Mouse (Mus musculus): ENCODE data around the gene Zbtb49. TPM values are rescaled to one million over a fixed set of nuclear protein-coding genes. Genes with fewer than 3 reads are reported as not detected.
A peak's percentile ranks its signal among the peaks of the same experiment; 100 is the strongest.

Gene Zbtb49
- polyA plus RNA-seq, 1 experiment from 2014 or later = 21.2 TPM

DNA sequence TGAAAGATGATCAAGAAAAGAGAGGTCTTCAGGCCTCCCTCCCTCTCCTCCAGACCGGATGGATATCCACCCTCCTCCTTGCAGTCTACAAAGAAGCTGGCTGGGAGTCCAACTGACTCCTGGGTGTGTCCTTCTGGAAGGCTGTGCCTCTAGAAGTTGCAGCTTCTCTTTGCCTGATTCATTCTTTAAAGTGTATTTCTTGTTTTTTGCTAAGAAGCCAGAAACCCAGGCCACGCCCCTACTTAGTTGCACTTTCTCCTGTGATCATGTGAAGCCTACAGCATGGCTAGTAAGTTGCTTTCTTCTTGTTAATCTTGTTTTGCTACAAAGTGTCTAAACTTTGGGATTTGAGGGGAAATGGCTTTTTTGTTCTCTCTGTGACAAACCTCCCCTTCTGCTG lies 33.3 kb downstream of the Zbtb49 start:
- H3K4me1 ChIP-seq = no peaks in the 10 kb centered on the region
- H3K4me2 ChIP-seq = no peak overlapping the region
- no peak overlapping the region for H3K4me3 ChIP-seq
- H3K36me3 ChIP-seq (ENCODE audit: poor library complexity, severe bottlenecking) = no peaks in the 10 kb centered on the region
- 91% methylated on average over 2 of the region's 2 CpGs for WGBS
- H3K27ac ChIP-seq = no peak overlapping the region
- no peaks in the 10 kb centered on the region; the same call in 1 of the 2 replicates for H3K9me3 ChIP-seq (replicated peaks)
- H3K9ac ChIP-seq = no peak overlapping the region
- H3K27me3 ChIP-seq = no peaks in the 10 kb centered on the region
- no peak for ATAC-seq

DNA sequence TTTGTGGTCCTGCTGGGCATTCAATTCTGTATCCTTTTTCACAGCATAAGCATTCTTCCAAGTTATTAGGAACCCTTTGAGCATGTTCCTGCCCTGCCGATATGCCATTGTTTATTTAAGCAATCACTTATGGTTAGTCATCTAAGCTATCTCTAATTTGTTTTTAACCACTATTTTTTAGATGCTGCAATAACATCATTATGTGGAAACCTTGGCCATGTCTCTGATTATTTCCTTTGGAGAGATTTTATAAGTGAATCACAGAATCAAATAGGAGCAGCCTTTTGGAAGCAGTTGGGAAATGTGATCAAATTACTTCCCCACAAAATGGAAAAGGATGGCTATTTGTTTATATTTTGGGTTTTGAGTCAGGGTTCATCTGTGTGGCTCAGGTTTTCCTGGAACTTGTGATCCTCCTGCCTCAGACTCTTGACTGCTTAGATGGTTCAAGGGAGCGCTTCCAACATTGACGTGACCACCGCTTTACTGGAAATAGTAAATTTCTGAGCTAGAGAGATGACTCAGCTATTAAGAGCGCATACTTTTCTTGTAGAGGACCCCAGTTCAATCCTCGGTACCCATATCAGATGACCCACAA lies 35.5 kb downstream of the Zbtb49 start:
- no peak overlapping the region for H3K27ac ChIP-seq
- H3K36me3 ChIP-seq (ENCODE audit: poor library complexity, severe bottlenecking) = no peaks in the 10 kb centered on the region
- WGBS = 86% methylated on average over 6 of the region's 6 CpGs

DNA sequence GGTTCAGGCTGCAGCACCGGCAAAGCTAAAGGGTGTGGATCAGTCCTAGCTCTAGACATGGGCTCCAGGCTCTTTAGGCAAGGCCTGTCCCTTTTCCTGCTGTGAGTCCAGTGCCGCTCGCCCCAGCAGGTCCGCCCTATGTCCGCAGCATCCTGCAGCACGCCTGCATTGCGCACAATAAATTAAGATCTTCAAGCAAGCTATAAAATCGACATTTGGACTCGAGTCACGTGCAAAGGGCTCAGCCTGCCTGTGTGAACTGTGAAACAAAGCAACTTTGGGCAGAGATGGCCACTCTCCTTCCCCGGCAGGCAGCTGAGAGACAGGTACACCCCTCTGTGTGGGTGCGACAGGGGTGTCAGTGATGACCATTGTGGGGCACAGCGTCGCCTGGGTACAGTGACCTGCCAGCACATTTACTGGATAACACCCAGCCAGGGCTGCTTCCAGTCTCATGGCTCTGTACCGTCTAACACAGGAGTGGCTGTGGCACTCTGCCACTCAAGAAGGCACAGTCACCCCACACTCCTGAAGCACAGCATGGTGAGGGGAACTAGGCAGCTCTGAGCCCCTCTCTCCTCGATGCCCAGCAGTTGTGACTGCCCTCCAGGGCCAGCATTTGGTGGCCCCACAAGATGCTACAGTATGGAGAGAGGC lies 45.9 kb downstream of the Zbtb49 start:
- no peak overlapping the region for H3K27ac ChIP-seq
- no peak overlapping the region for H3K4me2 ChIP-seq
- no peaks in the 10 kb centered on the region for H3K4me1 ChIP-seq
- no peak overlapping the region for H3K9ac ChIP-seq
- H3K9me3 ChIP-seq (replicated peaks) = no peaks in the 10 kb centered on the region; the same call in 1 of the 2 replicates
- H3K4me3 ChIP-seq = no peak overlapping the region
- no peaks in the 10 kb centered on the region; the same call in 1 of the 2 replicates for H3K27me3 ChIP-seq
- H3K36me3 ChIP-seq (ENCODE audit: poor library complexity, severe bottlenecking) = no peaks in the 10 kb centered on the region
- no peak for ATAC-seq
- WGBS = 86% methylated on average over 16 of the region's 16 CpGs

More for the DNA sequence above, 35.5 kb downstream of the Zbtb49 start:
- ATAC-seq = no peak
- Histone ChIP-seq H3K9ac (no peak overlapping the region), H3K4me2 (no peak overlapping the region), H3K27me3 (no peaks in the 10 kb centered on the region), H3K9me3 (replicated peaks) (no peaks in the 10 kb centered on the region; the same call in 1 of the 2 replicates), H3K4me3 (no peak overlapping the region), H3K4me1 (no peaks in the 10 kb centered on the region)

DNA sequence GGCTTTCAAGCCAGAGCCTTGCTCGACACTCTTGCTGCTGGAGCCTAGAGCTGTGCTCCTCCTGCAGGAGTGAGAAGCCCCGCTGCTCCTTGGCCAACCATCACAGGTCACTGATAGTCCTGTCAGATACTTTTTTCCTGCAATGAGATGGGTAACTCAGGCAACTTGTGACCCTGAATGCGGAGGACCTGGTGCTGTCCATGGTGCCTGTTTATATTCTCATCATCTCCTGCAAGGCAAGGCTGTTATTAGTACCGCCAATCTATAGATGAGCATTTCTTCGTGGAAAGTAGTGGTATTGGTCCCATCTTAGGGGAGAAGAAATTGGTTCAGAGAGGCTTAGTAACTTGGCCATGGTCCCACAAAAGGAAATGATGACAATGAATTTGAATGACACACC lies 46.5 kb downstream of the Zbtb49 start:
- H3K4me1 ChIP-seq = no peaks in the 10 kb centered on the region
- no peak overlapping the region for H3K9ac ChIP-seq
- ATAC-seq = no peak
- H3K36me3 ChIP-seq (ENCODE audit: poor library complexity, severe bottlenecking) = no peaks in the 10 kb centered on the region
- no peak overlapping the region for H3K4me3 ChIP-seq
- H3K27me3 ChIP-seq = no peaks in the 10 kb centered on the region; the same call in 1 of the 2 replicates
- WGBS = 66% methylated on average over 5 of the region's 5 CpGs
- H3K4me2 ChIP-seq = no peak overlapping the region
- no peak overlapping the region for H3K27ac ChIP-seq
- H3K9me3 ChIP-seq (replicated peaks) = no peaks in the 10 kb centered on the region; the same call in 1 of the 2 replicates

DNA sequence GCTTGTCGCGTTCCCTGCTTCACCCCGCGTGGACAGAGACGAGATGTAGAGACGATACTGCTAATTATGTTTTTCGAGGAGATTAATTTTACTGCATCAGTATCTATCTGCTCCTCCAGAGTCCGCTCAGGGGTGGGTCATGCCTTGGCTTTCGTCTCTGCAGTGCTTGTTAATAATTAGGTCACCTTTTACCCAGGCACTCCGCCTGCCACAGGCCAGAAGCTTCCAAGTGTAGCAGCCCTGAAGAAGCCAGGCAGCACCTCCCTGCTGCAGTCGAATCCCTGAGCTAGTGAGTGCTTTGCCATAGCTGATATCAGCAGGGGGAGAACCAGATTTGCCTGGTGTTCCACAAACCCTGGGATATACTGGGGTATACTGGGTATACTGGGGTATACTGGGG lies 51.8 kb downstream of the Zbtb49 start:
- H3K27me3 ChIP-seq = no peaks in the 10 kb centered on the region
- 75% methylated on average over 11 of the region's 11 CpGs for WGBS
- no peaks in the 10 kb centered on the region for H3K36me3 ChIP-seq (ENCODE audit: poor library complexity, severe bottlenecking)
- no peaks in the 10 kb centered on the region; the same call in 1 of the 2 replicates for H3K9me3 ChIP-seq (replicated peaks)
- no peak overlapping the region for H3K4me2 ChIP-seq
- H3K27ac ChIP-seq = no peak overlapping the region
- no peak overlapping the region for H3K4me3 ChIP-seq
- H3K9ac ChIP-seq = no peak overlapping the region
- ATAC-seq = no peak
- no peaks in the 10 kb centered on the region for H3K4me1 ChIP-seq

DNA sequence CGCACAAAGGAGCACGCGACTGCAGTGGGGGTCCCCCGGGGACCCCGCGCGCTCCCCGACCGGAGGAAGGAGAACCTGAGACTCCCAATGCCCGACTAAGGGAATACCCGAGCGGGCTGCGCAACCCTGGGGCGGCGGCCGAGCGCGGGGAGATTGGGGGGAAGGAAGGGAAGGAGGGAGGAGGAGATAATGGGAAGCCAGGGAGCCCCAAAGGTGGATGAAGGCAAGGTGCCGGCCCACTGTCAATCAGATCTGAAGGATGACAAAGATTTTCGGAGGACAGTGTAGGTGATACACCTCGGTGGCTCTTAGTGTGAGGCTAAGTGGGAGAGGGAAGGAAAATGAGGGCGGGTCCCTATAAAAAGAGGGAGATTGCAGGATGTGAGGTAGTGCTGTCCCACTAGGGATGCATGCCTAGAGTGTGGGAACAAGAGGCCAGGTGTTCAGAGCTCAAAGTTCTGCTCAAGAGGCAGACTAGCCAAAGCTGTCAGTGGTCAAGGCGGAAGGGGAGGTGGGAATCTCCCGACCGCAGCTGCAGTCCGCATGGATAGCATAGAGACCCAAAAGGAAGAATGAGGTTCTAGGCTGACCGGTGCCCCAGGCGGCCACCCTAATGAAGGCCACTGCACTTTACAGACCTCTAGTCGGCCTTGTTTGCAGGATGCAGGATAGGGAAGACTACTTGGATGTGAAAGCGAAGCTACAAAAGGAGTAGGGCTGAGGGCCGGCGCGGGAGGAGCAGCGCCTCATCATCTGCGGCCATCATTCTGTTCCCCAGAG lies 60.4 kb downstream of the Zbtb49 start, which contains the start of gene Nsg1:
Nsg1 (minus strand) TSS at position 274 of the 780 bp plus-strand sequence.
- Histone ChIP-seq H3K4me2 (peak within 1 kb of the TSS; percentile 78), H3K9me3 (replicated peaks) (no peaks in the 10 kb centered on the region), H3K4me3 (peak within 1 kb of the TSS; percentile 95), H3K36me3 (ENCODE audit: poor library complexity, severe bottlenecking) (peaks cover 28% of the 10 kb centered on the region), H3K27me3 (peaks cover 4% of the 10 kb centered on the region), H3K9ac (peak within 1 kb of the TSS; percentile 100), H3K4me1 (peaks cover 41% of the 10 kb centered on the region), H3K27ac (peak within 1 kb of the TSS; percentile 97)
- WGBS = 8% methylated on average over 34 of the region's 35 CpGs
- peak; percentile 68 for ATAC-seq

DNA sequence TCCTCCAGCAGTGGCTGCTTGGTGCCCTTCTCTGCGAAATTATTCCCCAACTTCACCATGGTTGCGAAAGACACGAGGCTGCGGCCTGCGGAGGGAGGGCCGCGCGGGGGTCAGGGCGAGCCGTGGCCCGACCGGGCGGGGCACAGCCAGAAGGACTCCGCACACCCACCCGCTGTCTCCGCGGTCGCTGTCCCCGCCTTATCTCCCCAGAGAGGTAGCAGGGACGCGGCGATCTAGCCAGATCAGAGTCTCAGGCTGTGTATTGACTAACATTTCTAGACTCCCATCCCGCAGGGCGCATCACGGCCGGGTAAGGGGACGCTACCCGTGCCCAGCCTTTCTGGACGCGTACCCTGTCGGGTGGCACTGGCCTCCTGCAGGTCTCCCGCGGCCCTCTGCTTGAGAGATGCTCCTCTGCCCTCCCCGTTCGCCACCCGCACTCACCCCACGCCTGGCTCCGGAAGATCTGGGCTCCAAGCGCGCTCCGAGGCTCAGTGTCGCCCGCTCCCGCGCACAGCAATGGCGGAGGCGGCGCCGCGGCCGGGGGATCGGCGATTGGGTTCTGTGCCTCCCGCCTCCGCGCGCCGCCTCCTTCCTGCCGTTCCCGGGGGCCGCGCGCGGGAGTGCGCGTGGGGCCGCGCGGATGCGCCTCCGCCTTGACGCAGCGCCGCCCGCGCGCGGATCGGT lies 61.2 kb downstream of the Zbtb49 start:
- Histone ChIP-seq H3K4me2 (peak overlapping the region; percentile 78), H3K36me3 (ENCODE audit: poor library complexity, severe bottlenecking) (peaks cover 35% of the 10 kb centered on the region), H3K27me3 (peaks cover 4% of the 10 kb centered on the region), H3K4me3 (peak overlapping the region; percentile 95), H3K4me1 (peaks cover 48% of the 10 kb centered on the region), H3K9me3 (replicated peaks) (no peaks in the 10 kb centered on the region), H3K9ac (peak overlapping the region; percentile 100), H3K27ac (peak overlapping the region; percentile 97)
- ATAC-seq = peak; percentile 81
- under 1% methylated on average over 56 of the region's 79 CpGs for WGBS

DNA sequence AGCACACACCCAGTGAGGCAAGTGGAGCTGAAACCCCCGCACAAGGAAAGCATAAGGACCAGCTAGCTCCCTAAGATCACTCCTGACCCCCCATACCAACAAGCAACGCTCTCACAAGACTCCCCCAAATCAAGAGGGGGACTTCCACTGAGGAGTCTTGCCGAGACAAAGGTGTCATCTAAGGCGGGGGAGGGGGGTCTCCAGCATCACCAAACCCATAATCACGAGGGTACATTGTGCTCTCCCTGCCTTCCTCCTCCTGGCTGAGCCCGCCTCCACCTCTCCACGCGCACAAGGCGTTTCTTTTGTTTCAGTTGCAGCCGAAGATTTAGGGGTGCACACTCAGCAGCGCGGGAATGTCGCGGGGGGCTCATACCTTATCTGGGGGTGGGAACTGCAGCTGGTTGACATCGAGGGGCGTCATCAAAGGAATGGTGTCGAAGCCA lies 61.7 kb downstream of the Zbtb49 start:
- Histone ChIP-seq H3K36me3 (ENCODE audit: poor library complexity, severe bottlenecking) (peaks cover 41% of the 10 kb centered on the region), H3K9me3 (replicated peaks) (no peaks in the 10 kb centered on the region), H3K27me3 (peaks cover 4% of the 10 kb centered on the region), H3K4me1 (peaks cover 54% of the 10 kb centered on the region), H3K27ac (peak overlapping the region; percentile 97), H3K4me2 (peak overlapping the region; percentile 78), H3K9ac (peak overlapping the region; percentile 100), H3K4me3 (peak overlapping the region; percentile 95)
- WGBS = 0% methylated on average over 17 of the region's 17 CpGs
- ATAC-seq = peak; percentile 77

DNA sequence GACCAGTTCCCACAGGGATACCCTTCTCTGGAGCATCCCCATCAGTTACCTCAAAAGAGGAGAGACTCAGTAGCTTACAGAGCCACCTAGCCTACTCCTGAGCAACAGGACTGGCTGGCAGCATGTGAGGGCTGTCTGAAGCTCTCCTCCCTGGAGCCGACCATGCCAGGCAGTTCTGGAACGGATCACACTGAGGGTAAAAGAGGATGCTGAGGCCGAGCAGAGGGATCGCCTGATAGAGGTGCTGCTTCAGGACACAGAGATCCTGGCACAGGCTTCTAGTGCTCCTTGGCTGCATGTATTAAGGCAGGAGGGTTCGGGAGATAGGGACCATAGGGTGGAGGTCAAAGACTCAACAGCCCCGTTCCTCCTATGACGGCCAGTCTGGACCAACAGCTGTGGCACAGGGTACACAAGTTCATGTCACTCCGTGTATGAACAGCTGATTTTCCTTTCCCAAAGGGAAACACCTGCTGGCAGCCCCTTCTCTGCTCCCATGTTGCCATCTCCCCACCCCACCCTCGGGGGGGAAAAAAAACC lies 62.7 kb downstream of the Zbtb49 start:
- H3K9me3 ChIP-seq (replicated peaks) = no peaks in the 10 kb centered on the region
- H3K27me3 ChIP-seq = peaks cover 4% of the 10 kb centered on the region
- peak overlapping the region; percentile 78 for H3K4me2 ChIP-seq
- WGBS = 56% methylated on average over 9 of the region's 9 CpGs
- peak overlapping the region; percentile 100 for H3K9ac ChIP-seq
- no peak for ATAC-seq
- H3K27ac ChIP-seq = peak overlapping the region; percentile 97
- peaks cover 64% of the 10 kb centered on the region for H3K4me1 ChIP-seq
- H3K36me3 ChIP-seq (ENCODE audit: poor library complexity, severe bottlenecking) = peaks cover 51% of the 10 kb centered on the region
- peak overlapping the region; percentile 95 for H3K4me3 ChIP-seq

DNA sequence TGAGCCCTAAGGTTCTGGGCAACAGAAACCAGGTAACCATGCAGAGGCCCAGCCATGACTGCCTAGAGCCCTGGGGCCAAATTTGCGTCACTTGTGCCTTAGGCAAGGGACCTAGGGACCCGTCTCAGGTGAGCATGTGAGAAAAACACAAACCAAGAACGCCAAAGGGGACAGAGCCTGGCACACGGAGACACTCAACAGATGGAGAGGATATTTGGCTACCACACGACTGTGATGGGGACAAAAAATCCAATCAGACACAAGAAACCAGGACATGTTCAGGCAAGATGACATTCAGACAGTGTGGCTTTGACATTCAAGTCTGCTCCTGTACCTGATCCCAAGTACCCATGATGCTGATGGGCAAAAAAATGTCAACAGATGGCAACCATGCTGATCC lies 66.6 kb downstream of the Zbtb49 start:
- Histone ChIP-seq H3K36me3 (ENCODE audit: poor library complexity, severe bottlenecking) (peaks cover 90% of the 10 kb centered on the region), H3K9ac (peak overlapping the region; percentile 26), H3K4me1 (peaks cover 78% of the 10 kb centered on the region), H3K27ac (peak overlapping the region; percentile 12; the same call in 1 of the 2 replicates), H3K27me3 (no peaks in the 10 kb centered on the region), H3K9me3 (replicated peaks) (no peaks in the 10 kb centered on the region; the same call in 1 of the 2 replicates), H3K4me2 (peak overlapping the region; percentile 34), H3K4me3 (peak overlapping the region; percentile 20)
- no peak for ATAC-seq
- WGBS = 94% methylated on average over 5 of the region's 5 CpGs
